Mouse (Mus musculus) urinary bladder, postnatal 10 days (tissue): Measurements from ENCODE around the gene Trcg1.
A peak's percentile ranks its signal among the peaks of the same experiment; 100 is the strongest.

Experiments
- DNase-seq: peaks from one replicate; pipeline ENCODE4 v3.0.0; 2022; ENCODE audit warnings: low spot score

The Trcg1 gene

DNA sequence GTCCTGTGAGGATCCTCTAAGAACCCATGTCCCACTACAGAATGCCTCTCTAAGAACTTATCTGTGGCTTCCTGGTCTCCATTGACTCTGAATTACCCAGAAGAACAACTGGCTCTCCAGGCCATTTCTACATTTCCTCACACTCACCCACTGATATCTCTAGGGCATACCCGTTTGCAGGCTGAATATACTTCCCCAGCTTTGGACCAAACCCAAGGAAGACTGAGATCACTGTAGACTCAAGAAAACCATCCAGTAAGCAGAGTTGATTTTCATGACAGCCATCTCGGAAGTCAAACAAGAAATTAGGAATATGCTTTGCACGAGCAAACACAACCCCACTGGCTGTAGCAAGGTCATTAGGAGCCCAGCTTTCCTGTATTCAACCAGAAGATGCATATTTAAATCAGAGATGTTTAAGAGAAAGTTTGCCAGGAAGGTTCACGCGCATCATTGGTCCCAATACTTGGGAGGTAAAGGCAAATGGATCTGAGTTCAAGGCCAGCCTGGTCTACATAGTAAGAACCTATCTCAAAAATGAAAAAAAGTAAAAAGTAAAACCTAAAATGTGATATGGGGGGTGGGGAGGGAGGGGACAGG lies 3.9 kb upstream of the Trcg1 start:
- DNase-seq = no peak

GRCm38 (mm10) chr9:57233142-57233541 lies 3.2 kb upstream of the Trcg1 start:
- no peak for DNase-seq

DNA sequence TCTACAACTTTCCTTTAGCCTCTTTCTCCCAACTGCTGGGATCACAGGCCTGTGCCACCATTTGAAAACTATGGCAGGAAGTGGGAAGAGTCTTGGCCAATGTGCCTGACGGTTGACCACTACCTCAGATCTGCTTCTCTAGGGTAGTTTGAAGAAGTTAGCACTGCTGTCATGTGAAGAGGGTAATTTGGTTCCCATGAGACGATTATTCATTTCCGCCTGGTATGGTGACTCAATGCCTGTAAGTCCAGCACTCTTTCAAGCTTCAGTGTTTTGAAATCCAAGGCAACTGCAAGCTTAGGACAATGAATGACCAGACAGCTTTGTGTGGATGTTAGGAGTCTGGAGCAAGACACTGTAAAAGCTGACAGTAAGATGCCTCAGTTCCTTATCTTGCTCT lies 2.6 kb upstream of the Trcg1 start:
- DNase-seq = no peak

DNA sequence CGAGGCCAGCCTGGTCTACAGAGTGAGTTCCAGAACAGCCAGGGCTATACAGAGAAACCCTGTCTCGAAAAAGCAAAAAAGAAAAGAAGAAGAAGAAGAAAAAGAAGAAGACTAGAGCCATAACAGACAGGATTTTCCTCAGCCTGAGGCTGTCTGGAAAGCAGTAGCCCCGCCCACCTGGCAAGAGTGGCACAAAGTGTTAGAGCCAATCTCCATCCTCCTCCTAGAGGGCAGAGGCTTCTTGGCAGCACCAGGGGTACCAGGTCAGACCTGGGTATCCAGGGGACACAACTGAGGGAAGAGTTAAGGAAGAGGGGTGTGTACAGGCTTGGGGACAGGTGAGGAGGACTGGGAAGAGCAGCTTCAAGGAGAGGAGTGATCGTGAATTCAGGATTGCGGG lies 1.3 kb downstream of the Trcg1 start:
- no peak for DNase-seq

- no peak for DNase-seq
These were observed 1.9 kb downstream of the Trcg1 start for GRCm38 (mm10) chr9:57238220-57238619.

DNA sequence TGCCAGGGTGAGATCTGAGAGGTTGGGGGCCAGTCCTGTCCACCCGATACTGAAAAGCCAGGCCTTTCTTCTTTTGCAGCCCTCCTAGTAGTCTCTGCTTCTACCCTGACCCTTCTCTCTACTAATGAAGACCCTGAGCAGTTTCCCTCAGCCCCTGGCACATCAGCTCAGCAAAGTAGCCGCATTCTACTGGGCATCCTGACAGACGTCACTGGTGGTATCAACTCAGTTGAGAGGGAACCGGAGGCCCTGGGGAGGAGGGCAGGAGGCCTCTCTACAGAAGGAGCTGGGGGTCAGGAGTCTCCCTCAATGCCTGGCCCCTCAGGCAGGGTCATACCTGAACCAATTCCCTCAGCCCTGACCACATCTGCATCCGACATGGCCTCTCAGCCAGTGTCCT lies 4.8 kb downstream of the Trcg1 start:
- DNase-seq = no peak

- DNase-seq = no peak
These were observed 6.6 kb downstream of the Trcg1 start for GRCm38 (mm10) chr9:57242916-57243315.

DNA sequence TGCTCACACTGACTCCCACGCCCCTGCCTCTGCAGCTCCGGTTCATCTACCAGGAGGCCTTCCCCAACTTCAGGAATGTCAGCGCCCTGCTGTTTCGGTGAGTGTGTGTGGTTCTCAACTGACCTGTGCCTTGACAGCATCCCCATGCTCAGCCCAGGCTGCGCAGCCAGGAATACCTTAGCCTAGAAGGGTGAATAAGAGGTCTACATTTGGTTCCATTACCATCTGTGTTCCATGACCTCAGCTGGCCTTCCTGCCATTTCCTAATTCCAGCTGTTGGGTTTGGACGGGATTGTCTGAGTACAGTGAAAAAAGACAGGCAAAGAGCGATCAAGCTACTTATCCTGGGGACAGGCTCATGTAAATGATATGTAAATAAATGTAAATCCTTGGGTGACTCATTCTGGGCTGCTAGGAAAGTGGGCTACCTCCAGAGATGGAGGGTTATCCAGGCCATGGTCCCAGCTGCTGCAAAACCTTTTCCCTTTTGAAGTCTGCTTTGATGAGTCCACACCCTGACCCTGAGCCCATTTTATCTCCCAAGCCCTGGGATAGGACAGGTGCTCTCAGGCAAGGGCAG lies 7.8 kb downstream of the Trcg1 start:
- DNase-seq = no peak

- DNase-seq = no peak
These were observed 10.1 kb downstream of the Trcg1 start for GRCm38 (mm10) chr9:57246482-57246881.

DNA sequence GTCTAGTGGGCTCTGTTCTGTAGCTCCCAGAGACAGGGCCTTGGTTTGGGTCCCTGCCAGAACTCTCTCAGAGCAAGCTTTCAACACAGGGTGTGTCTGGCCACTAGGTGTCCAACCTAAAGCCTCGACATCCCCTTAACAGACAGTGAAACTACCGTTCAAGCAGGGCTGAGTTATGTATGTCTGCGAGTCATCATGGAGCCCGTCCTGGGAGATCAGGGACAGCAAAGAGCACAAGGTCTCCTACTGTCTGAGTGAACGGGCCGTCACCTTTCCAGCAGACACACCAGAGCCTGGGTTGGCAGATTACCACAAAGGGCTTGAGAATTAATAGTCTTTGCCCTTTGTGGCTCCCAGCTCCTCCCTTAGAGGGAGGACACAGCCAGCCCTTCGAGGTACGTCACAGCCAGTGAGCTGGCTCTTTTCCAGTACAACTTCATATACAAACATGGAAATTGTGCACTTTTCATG lies 10.9 kb downstream of the Trcg1 start:
- no peak for DNase-seq

GRCm38 (mm10) chr9:57248030-57248942 lies 11.9 kb downstream of the Trcg1 start:
- DNase-seq = no peak

- no peak for DNase-seq
These were observed 13.7 kb downstream of the Trcg1 start for GRCm38 (mm10) chr9:57250026-57250425.

- no peak for DNase-seq
These were observed 14.8 kb downstream of the Trcg1 start for GRCm38 (mm10) chr9:57251139-57251538.

- no peak for DNase-seq
These were observed 17.7 kb downstream of the Trcg1 start for GRCm38 (mm10) chr9:57254061-57254460.

DNA sequence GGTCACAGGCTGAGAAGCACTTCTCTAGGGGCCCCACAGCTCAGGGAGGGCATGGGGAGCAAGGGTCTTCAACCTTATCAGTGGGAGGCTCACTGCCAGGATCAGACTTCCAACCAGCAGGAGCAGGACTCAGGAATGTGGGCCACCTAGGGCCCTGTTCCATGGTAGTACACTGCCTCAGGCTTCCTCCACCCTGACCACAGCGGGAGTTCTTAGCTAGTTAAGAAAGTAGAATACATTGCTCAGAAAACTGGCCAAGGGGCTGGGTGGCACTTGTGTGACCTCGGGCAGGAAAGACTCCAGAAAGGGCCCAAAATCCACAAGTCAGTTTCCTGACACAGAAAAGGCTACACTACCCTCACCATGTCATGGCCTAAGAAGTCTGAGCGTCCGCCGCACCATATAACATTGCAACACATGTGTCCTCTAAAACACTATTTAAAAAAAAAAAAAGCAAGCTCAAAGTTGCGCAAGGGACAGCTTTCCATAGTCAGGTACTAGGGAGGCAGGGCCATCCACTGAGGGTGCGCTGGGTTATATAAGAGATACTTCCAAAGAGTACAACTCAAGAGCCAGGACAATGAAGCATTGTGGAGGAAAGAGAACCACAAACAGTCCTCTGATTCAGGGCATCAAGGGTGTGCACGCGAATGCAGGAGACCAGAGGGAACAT lies 18.6 kb downstream of the Trcg1 start:
- DNase-seq = no peak

DNA sequence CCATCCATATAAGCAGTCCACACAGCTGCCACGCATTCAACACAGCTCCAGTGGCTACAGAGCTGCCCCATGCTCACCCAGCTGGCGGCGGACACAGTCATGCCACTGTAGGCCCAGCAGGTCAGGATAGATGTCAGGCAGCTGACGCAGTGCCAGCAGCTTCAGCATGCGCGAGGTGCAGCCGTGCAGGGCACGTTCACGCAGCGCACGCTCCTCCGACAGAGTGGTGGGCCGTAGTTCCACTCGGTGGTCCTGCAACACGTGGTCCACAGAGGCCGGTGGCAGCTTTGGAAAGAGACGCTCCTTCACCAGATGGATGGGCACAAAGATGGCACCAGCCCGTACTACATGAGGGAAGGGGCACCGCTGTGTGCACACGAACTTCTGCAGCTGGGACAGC lies 20.0 kb downstream of the Trcg1 start:
- DNase-seq = no peak

GRCm38 (mm10) chr9:57256861-57257260 lies 20.5 kb downstream of the Trcg1 start:
- DNase-seq = no peak

- DNase-seq = no peak
These were observed 21.3 kb downstream of the Trcg1 start for GRCm38 (mm10) chr9:57257627-57258026.

GRCm38 (mm10) chr9:57259736-57260135 lies 23.4 kb downstream of the Trcg1 start:
- DNase-seq = peak; percentile 94

DNA sequence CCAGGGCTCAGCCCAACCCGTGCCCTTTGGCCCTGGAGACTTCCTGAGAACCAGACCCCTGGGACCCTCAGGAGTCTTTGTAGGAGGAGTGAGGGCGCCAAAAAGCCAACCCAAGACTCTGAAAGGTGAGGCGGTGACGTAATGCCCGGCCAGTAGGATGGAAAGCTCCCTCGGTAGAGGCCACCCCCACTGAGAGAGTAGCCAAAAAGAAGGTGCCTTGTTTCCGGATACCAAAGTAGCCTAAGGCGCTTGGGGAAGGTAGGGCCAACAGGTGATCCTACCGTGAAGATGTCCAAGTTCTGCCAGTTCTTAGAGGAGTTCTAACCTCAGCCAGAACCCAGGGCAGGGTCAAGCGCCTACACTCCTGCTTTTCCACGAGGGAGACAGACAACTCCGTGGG lies 24.6 kb downstream of the Trcg1 start:
- DNase-seq = no peak

DNA sequence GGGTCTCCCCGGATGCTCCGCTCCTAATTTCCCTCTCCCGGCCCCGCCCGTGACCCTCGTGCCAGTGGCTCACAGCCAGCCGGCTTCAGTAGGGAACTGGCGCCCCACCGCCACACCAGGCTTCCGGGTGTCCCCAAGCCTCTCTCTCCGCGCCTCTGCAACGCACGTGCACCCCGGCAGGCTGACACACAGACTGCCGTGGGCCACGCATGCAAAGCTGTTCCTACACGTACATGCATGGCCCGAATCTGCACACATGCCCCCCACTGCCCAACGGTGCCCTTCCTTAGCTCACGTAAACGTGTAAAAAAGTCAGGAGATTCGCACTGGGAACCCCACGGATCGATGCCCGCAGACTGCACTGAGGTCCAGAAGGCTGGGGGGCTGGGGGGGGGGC lies 25.2 kb downstream of the Trcg1 start:
- no peak for DNase-seq
